Comparison of ENCODE assay signal across 16 mouse cellular contexts in the genomic region with DNA sequence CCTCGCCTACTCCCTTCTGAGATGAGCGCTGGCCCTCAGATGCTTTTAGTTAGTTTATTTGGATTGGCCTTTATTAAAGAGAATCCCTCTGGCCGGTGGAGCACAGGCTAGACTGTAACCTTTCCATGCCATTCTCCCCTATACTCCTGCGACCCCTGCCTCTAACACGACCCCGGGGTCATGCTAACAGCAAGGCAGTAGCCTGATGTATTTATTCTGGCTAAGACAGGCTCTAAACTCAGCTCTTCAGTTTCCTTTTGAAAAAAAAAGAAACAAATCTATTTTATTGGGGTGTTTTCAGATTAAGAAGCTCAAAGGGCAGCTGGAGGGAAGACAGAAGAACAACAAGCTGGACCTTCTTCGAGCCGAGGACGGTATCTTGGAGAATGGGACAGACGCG. TPM values are rescaled to one million over a fixed set of nuclear protein-coding genes. Genes with fewer than 3 reads are reported as not detected.
"Had no signal": no experiment of that assay in that cellular context is flagged by ENCODE, and none has a peak within 500 bp of the region (broad histone marks: within the 10 kb centered on the region; RNA-seq: fewer than 3 reads in every experiment).

No protein-coding gene starts in this region.

- H3K4me1 ChIP-seq: liver, embryonic 13.5 days had no signal

- H3K9ac ChIP-seq: liver, embryonic 13.5 days had no signal

- H3K4me3 ChIP-seq: layer of hippocampus, adult 2 months; left cerebral cortex, adult 2 months; liver, embryonic 13.5 days had no signal

- DNase-seq: layer of hippocampus, adult 9-11 months; liver, embryonic 13.5 days; lung, adult 2 months; lung, postnatal 14 days; lung, postnatal 4 days; midbrain, embryonic 14.5 days; thymus, adult 18-20 months; thymus, postnatal 36 days had no signal

- H3K4me2 ChIP-seq: liver, embryonic 13.5 days; midbrain, embryonic 11.5 days had no signal

- H3K27me3 ChIP-seq: liver, embryonic 13.5 days had no signal

- H3K27ac ChIP-seq: layer of hippocampus, adult 2 months; left cerebral cortex, adult 2 months; liver, embryonic 13.5 days had no signal

- H3K9me3 ChIP-seq: liver, embryonic 13.5 days had no signal

RNA-seq across cellular contexts. Expression of a gene that starts 22.8 kb away (rescaled TPM):
- total RNA-seq: layer of hippocampus, adult 2 months; layer of hippocampus, postnatal 25 days; left cerebral cortex, adult 2 months; left cerebral cortex, postnatal 36 days; midbrain, postnatal 0 days had no signal
- polyA plus RNA-seq: liver, adult 2 months; lung, adult 2 months; small intestine, adult 2 months had no signal
